In genomic region chr5:123058251-123059102, GRCm38 (mm10) we compare ENCODE assay signal across 9 mouse cellular contexts. TPM values are rescaled to one million over a fixed set of nuclear protein-coding genes. Genes with fewer than 3 reads are reported as not detected.
A peak's percentile ranks its signal among the peaks of the same experiment; 100 is the strongest.
DNase-seq lines count a peak whose midpoint lies in the region; ATAC-seq and TF ChIP-seq lines count a peak whose summit lies in the region.
"Had no signal": no experiment of that assay in that cellular context is flagged by ENCODE, and none has a peak within 500 bp of the region (broad histone marks: within the 10 kb centered on the region; RNA-seq: fewer than 3 reads in every experiment).

No protein-coding gene starts in this region.

- no peak for DNase-seq in lung, embryonic 14.5 days
- DNase-seq in lung, postnatal 4 days = no peak
- no peak for DNase-seq in left cerebral cortex, adult 8-10 months (ENCODE audit: low spot score in 2 of 2)
- no peak for DNase-seq in layer of hippocampus, postnatal 36 days
- no peak for DNase-seq in urinary bladder, postnatal 10 days (ENCODE audit: low spot score)

- H3K9ac ChIP-seq in lung, embryonic 14.5 days = peak overlapping the region; percentile 53
- H3K9ac ChIP-seq in embryonic facial prominence, embryonic 15.5 days = peak overlapping the region; percentile 18; the same call in 1 of the 2 replicates
- H3K9ac ChIP-seq in intestine, postnatal 0 days (ENCODE audit: low read depth, low read length) = peak overlapping the region; percentile 50; the same call in 1 of the 2 replicates

- H3K9me3 ChIP-seq in lung, embryonic 14.5 days (ENCODE audit: low read depth, low read length) = no peaks in the 10 kb centered on the region
- H3K9me3 ChIP-seq in embryonic facial prominence, embryonic 15.5 days (replicated peaks) = no peaks in the 10 kb centered on the region
- H3K9me3 ChIP-seq in intestine, postnatal 0 days (ENCODE audit: control insufficient read depth) = no peaks in the 10 kb centered on the region

- 34% methylated on average over 16 of the region's 16 CpGs for WGBS in lung, embryonic 14.5 days
- 41% methylated on average over 16 of the region's 16 CpGs for WGBS in embryonic facial prominence, embryonic 15.5 days
- 32% methylated on average over 16 of the region's 16 CpGs for WGBS in intestine, postnatal 0 days
- 41% methylated on average over 16 of the region's 16 CpGs for WGBS in olfactory bulb, adult 2 months

- no peak for TF ChIP-seq POLR2A in olfactory bulb, adult 2 months (IDR thresholded peaks at IDR 0.05; ENCODE audit: insufficient read depth, low read depth, low read length)

- H3K27ac ChIP-seq in lung, embryonic 14.5 days (ENCODE audit: low read depth) = peak overlapping the region; percentile 44
- H3K27ac ChIP-seq in embryonic facial prominence, embryonic 15.5 days (replicated peaks) = peak overlapping the region; percentile 35; the same call in 1 of the 2 replicates
- H3K27ac ChIP-seq in intestine, postnatal 0 days (ENCODE audit: low read depth, low read length) = peak overlapping the region; percentile 50; the same call in 1 of the 2 replicates
- H3K27ac ChIP-seq in olfactory bulb, adult 2 months (ENCODE audit: insufficient read depth, low read depth, low read length) = peak overlapping the region; percentile 31; the same call in 1 of the 2 replicates

- no peak for ATAC-seq in lung, embryonic 14.5 days (ENCODE audit: insufficient read depth)
- no peak for ATAC-seq in embryonic facial prominence, embryonic 15.5 days (ENCODE audit: insufficient number of reproducible peaks, low FRiP score, low TSS enrichment, low read depth)
- ATAC-seq in intestine, postnatal 0 days = no peak

- H3K4me1 ChIP-seq in lung, embryonic 14.5 days (ENCODE audit: insufficient read depth) = peaks cover 2% of the 10 kb centered on the region; the same call in 1 of the 2 replicates
- H3K4me1 ChIP-seq in embryonic facial prominence, embryonic 15.5 days = peaks cover 13% of the 10 kb centered on the region
- H3K4me1 ChIP-seq in intestine, postnatal 0 days (replicated peaks; ENCODE audit: control insufficient read depth, insufficient read depth, low read length) = no peaks in the 10 kb centered on the region
- H3K4me1 ChIP-seq in olfactory bulb, adult 2 months (ENCODE audit: control insufficient read depth, insufficient read depth, low read length) = no peaks in the 10 kb centered on the region

- H3K27me3 ChIP-seq in lung, embryonic 14.5 days (ENCODE audit: insufficient read depth, low read length) = no peaks in the 10 kb centered on the region
- H3K27me3 ChIP-seq in embryonic facial prominence, embryonic 15.5 days = no peaks in the 10 kb centered on the region
- no peaks in the 10 kb centered on the region for H3K27me3 ChIP-seq in intestine, postnatal 0 days (replicated peaks; ENCODE audit: control insufficient read depth, insufficient read depth, low read length)

- no peak for TF ChIP-seq CTCF in lung, embryonic 14.5 days (IDR thresholded peaks at IDR 0.05; ENCODE audit: low read depth)
- TF ChIP-seq CTCF in intestine, postnatal 0 days (IDR thresholded peaks at IDR 0.05; ENCODE audit: low read depth) = no peak
- no peak for TF ChIP-seq CTCF in olfactory bulb, adult 2 months (IDR thresholded peaks at IDR 0.05; ENCODE audit: insufficient read depth, low read depth, low read length)

- no peaks in the 10 kb centered on the region for H3K36me3 ChIP-seq in lung, embryonic 14.5 days (ENCODE audit: insufficient read depth)
- H3K36me3 ChIP-seq in embryonic facial prominence, embryonic 15.5 days = no peaks in the 10 kb centered on the region
- H3K36me3 ChIP-seq in intestine, postnatal 0 days (ENCODE audit: control insufficient read depth, insufficient read depth) = no peaks in the 10 kb centered on the region

- H3K4me3 ChIP-seq in lung, embryonic 14.5 days (ENCODE audit: low read depth, low read length) = peak overlapping the region; percentile 38
- peak overlapping the region; percentile 48 for H3K4me3 ChIP-seq in embryonic facial prominence, embryonic 15.5 days (replicated peaks)
- H3K4me3 ChIP-seq in intestine, postnatal 0 days (ENCODE audit: low read depth, low read length) = peak overlapping the region; percentile 36
- H3K4me3 ChIP-seq in olfactory bulb, adult 2 months (ENCODE audit: insufficient read depth, low read depth, low read length) = peak overlapping the region; percentile 40

- peak overlapping the region; percentile 63 for H3K4me2 ChIP-seq in lung, embryonic 14.5 days
- H3K4me2 ChIP-seq in embryonic facial prominence, embryonic 15.5 days (replicated peaks) = peak overlapping the region; percentile 44
- peak overlapping the region; percentile 57 for H3K4me2 ChIP-seq in intestine, postnatal 0 days (replicated peaks; ENCODE audit: low read depth)

RNA-seq across cellular contexts. Expression of gene Tmem120b, which starts 9.7 kb away (rescaled TPM):
- 8.2 and 10.0 TPM in 2 replicates for polyA plus RNA-seq in lung, embryonic 14.5 days (2014; fragmentation: Nextera tagmentation; extraction: Ambion mirVana)
- 19.4 and 21.2 TPM in 2 replicates for polyA plus RNA-seq in embryonic facial prominence, embryonic 15.5 days (2015; fragmentation: Nextera tagmentation; extraction: Ambion mirVana)
- 3.2 and 4.2 TPM in 2 replicates for polyA plus RNA-seq in intestine, postnatal 0 days (2015; fragmentation: Nextera tagmentation; extraction: Ambion mirVana)
- not detected in 2 replicates for polyA plus RNA-seq in olfactory bulb, adult 2 months (2012; ENCODE audit: insufficient read depth, insufficient read length, low replicate concordance, missing spikeins)
- total RNA-seq in left cerebral cortex, adult 8-10 months (2022) = 10 to 100 TPM; 13.8 to 16.4 (median 16.0) TPM
- total RNA-seq in layer of hippocampus, postnatal 36 days (2021) = 10 to 100 TPM; 16.3 to 19.9 TPM

RNA-seq across cellular contexts. Expression of gene Morn3, which starts 11.7 kb away (rescaled TPM):
- polyA plus RNA-seq in lung, embryonic 14.5 days (2014; fragmentation: Nextera tagmentation; extraction: Ambion mirVana) = 0.72 TPM in 1 of 2 replicates, not detected in the other
- 4.7 and 11.2 TPM in 2 replicates for polyA plus RNA-seq in embryonic facial prominence, embryonic 15.5 days (2015; fragmentation: Nextera tagmentation; extraction: Ambion mirVana)
- 0.43 TPM in 1 of 2 replicates, not detected in the other for polyA plus RNA-seq in intestine, postnatal 0 days (2015; fragmentation: Nextera tagmentation; extraction: Ambion mirVana)
- polyA plus RNA-seq in olfactory bulb, adult 2 months (2012; ENCODE audit: insufficient read depth, insufficient read length, low replicate concordance, missing spikeins) = not detected in 2 replicates
- total RNA-seq in left cerebral cortex, adult 8-10 months (2022) = not detected
- not detected for total RNA-seq in layer of hippocampus, postnatal 36 days (2021)
- total RNA-seq: common myeloid progenitor, adult 5-6 weeks had no signal

RNA-seq across cellular contexts. Expression of gene Orai1, which starts 43.6 kb away (rescaled TPM):
- polyA plus RNA-seq in lung, embryonic 14.5 days (2014; fragmentation: Nextera tagmentation; extraction: Ambion mirVana) = 16.8 and 18.2 TPM in 2 replicates
- 16.8 and 17.3 TPM in 2 replicates for polyA plus RNA-seq in embryonic facial prominence, embryonic 15.5 days (2015; fragmentation: Nextera tagmentation; extraction: Ambion mirVana)
- 36.8 and 42.5 TPM in 2 replicates for polyA plus RNA-seq in intestine, postnatal 0 days (2015; fragmentation: Nextera tagmentation; extraction: Ambion mirVana)
- polyA plus RNA-seq in olfactory bulb, adult 2 months (2012; ENCODE audit: insufficient read depth, insufficient read length, low replicate concordance, missing spikeins) = not detected in 2 replicates
- total RNA-seq in left cerebral cortex, adult 8-10 months (2022) = 10 to 100 TPM in 2 of 4 experiments, 1 to 10 TPM in 2; 6.1 to 11.8 (median 9.2) TPM
- total RNA-seq in layer of hippocampus, postnatal 36 days (2021) = 10 to 100 TPM; 11.7 TPM

Comparison
In these comparisons a context has a peak if more than half of its experiments do, and no peak if none do; other contexts are left out.
1. RNA of gene Orai1, which starts 43.6 kb away (polyA plus RNA-seq): 36.8 to 42.5 TPM in intestine, postnatal 0 days, 16.8 to 17.3 TPM in embryonic facial prominence, embryonic 15.5 days and 16.8 to 18.2 TPM in lung, embryonic 14.5 days; not detected in olfactory bulb, adult 2 months; every median in the first group is over 10 times any median in the second.
2. Peak in every context shown above with its lines, with median percentiles within 50 percentile points of each other: H3K27ac ChIP-seq, H3K4me2 ChIP-seq, H3K4me3 ChIP-seq and H3K9ac ChIP-seq.